Mouse (Mus musculus): ENCODE data around the gene Ctsw.

GRCm38 (mm10) chr19:5422267-5422666 lies 46.0 kb downstream of the Ctsw start:
- TF ChIP-seq CTCF (IDR thresholded peaks at IDR 0.05; ENCODE audit: borderline replicate concordance, extremely low read depth, insufficient read depth, insufficient read length) (no peak), POLR2A (IDR thresholded peaks at IDR 0.05; ENCODE audit: borderline replicate concordance, extremely low read depth, insufficient read depth, insufficient read length, poor library complexity, severe bottlenecking) (no peak)
